Mouse (Mus musculus) kidney, postnatal 10 days (tissue): ENCODE data around the gene Zfp768.

Source experiments
- DNase-seq: peaks from one replicate; pipeline ENCODE4 v3.0.0; 2021; ENCODE audit warnings: mixed read lengths

Zfp768 gene

GRCm38 (mm10) chr7:127296786-127297555 lies 48.4 kb downstream of the Zfp768 start:
- DNase-seq = no peak

DNA sequence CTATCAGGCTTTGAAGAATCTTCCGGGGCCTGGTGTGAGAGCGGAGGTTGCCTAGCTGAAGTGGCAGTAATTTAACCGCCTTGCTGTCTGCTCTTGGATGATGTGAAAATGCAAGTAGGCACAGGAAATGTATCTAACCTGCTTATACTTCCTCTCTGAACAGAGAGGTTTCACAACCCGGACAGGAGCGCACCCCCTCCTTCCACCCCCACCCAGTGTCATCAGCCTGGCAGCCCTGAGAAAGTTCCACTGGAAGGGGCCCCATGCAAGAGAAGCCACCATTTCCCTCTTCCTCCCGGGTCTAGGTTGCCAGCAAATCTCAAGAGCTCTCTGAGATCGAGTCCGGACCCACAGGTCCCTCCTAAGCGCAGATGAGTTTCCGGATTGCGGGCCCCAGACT lies 49.3 kb downstream of the Zfp768 start, which contains the start of gene Itgal:
Gene Itgal, plus strand, starts transcription at position 163 of the 400 bp plus-strand sequence.
- no peak for DNase-seq
